Mouse (Mus musculus) myocyte (in vitro differentiated cells): ENCODE results near the gene Gcm2. TPM values are rescaled to one million over a fixed set of nuclear protein-coding genes. Genes with fewer than 3 reads are reported as not detected.

Experiments
- H3K27me3 ChIP-seq: one replicate; pipeline ENCODE4 v1.6.1; 2011; ENCODE audit not compliant: control insufficient read depth, insufficient read depth, insufficient read length
- H3K36me3 ChIP-seq: one replicate; pipeline ENCODE4 v1.6.1; 2011; ENCODE audit not compliant: control insufficient read depth, insufficient read depth
- H3K4me2 ChIP-seq: one replicate; pipeline ENCODE4 v1.6.1; 2011; ENCODE audit warnings: low read depth, control low read depth
- H3K4me3 ChIP-seq: one replicate; pipeline ENCODE4 v1.5.1; 2011; ENCODE audit warnings: mild to moderate bottlenecking, control low read depth, moderate library complexity
- H3K79me2 ChIP-seq: one replicate; pipeline ENCODE4 v1.6.1; 2011; ENCODE audit not compliant: control insufficient read depth, insufficient read depth
- H3ac ChIP-seq: one replicate; pipeline ENCODE4 v1.6.1; 2011; ENCODE audit not compliant: control insufficient read depth, insufficient read length
- CEBPB ChIP-seq: IDR thresholded peaks from 2 replicates; pipeline ENCODE4 v1.6.1; 2011; ENCODE audit warnings: mild to moderate bottlenecking, moderate library complexity; ENCODE audit not compliant: poor library complexity, insufficient read depth, severe bottlenecking
- E2F4 ChIP-seq: IDR thresholded peaks from one replicate; pipeline ENCODE4 v1.6.1; 2011; ENCODE audit warnings: mild to moderate bottlenecking, control low read depth, moderate library complexity; ENCODE audit not compliant: insufficient read depth
- MAX ChIP-seq: IDR thresholded peaks from one replicate; pipeline ENCODE4 v1.6.1; 2011; ENCODE audit warnings: low read depth, mild to moderate bottlenecking, control low read depth
- MYOD1 ChIP-seq, 3 experiments: IDR thresholded peaks; one replicate each; pipeline ENCODE4 v1.6.1; 2011; ENCODE audit warnings: control low read depth in 2 of 3, low read depth in 2 of 3, mild to moderate bottlenecking in 2 of 3, moderate library complexity in 1 of 3; ENCODE audit not compliant: insufficient read length in 2 of 3, control insufficient read depth in 1 of 3
- MYOG ChIP-seq, 3 experiments: IDR thresholded peaks; one replicate each; pipeline ENCODE4 v1.6.1; 2011; ENCODE audit warnings: control low read depth in 2 of 3, low read depth in 2 of 3, mild to moderate bottlenecking in 2 of 3; ENCODE audit not compliant: insufficient read length in 2 of 3, control insufficient read depth in 1 of 3, insufficient read depth in 1 of 3
- POLR2A ChIP-seq: IDR thresholded peaks from one replicate; pipeline ENCODE4 v1.6.1; 2011; ENCODE audit warnings: low read depth, mild to moderate bottlenecking, control low read depth, moderate library complexity; ENCODE audit not compliant: insufficient read length
- POLR2AphosphoS2 ChIP-seq: IDR thresholded peaks from one replicate; pipeline ENCODE4 v1.6.1; 2011; ENCODE audit warnings: low read depth, control low read depth; ENCODE audit not compliant: insufficient read length
- REST ChIP-seq: IDR thresholded peaks from one replicate; pipeline ENCODE4 v1.6.1; 2011; ENCODE audit warnings: mild to moderate bottlenecking, control low read depth, moderate library complexity; ENCODE audit not compliant: insufficient read depth, insufficient read length
- SRF ChIP-seq: IDR thresholded peaks from one replicate; pipeline ENCODE4 v1.6.1; 2011; ENCODE audit warnings: low read depth; ENCODE audit not compliant: control insufficient read depth, insufficient read length
- TCF12 ChIP-seq: IDR thresholded peaks from one replicate; pipeline ENCODE4 v1.6.1; 2011; ENCODE audit warnings: mild to moderate bottlenecking, control low read depth; ENCODE audit not compliant: poor library complexity, insufficient read depth, severe bottlenecking
- TCF3 ChIP-seq: IDR thresholded peaks from one replicate; pipeline ENCODE4 v1.6.1; 2011; ENCODE audit warnings: low read depth, control low read depth; ENCODE audit not compliant: insufficient read length
- USF1 ChIP-seq: IDR thresholded peaks from one replicate; pipeline ENCODE4 v1.6.1; 2011; ENCODE audit warnings: low read depth, mild to moderate bottlenecking, control low read depth, moderate library complexity
- polyA plus RNA-seq: library from polyadenylated mRNA; unstranded; fragments of >200 nt; fragmentation: generic; extraction: Trizol; gene quantifications from one replicate; pipeline ENCODE4 v1.2.1, GENCODE M21; 2012; ENCODE audit warnings: missing spikeins

Gcm2 gene
- polyA plus RNA-seq, 1 experiment: not detected

- no peak overlapping the region for H3ac ChIP-seq
- no peak overlapping the region for H3K4me3 ChIP-seq
- no peak overlapping the region for H3K4me2 ChIP-seq
- H3K36me3 ChIP-seq: no peaks in the 10 kb centered on the region
- TF ChIP-seq TCF3 (no peak), MAX (no peak), MYOD1 (IDR thresholded peaks at IDR 0.05; ENCODE audit: control insufficient read depth in 1 of 3, insufficient read length in 2 of 3, low read depth in 2 of 3) (no peak)
- no peaks in the 10 kb centered on the region for H3K79me2 ChIP-seq
- H3K27me3 ChIP-seq: peaks cover 6% of the 10 kb centered on the region
These were observed 24.1 kb upstream of the Gcm2 start for GRCm38 (mm10) chr13:41134901-41135300.

- H3K27me3 ChIP-seq: peaks cover 11% of the 10 kb centered on the region
- TF ChIP-seq POLR2AphosphoS2 (no peak), MAX (no peak), CEBPB (no peak), USF1 (no peak), REST (no peak), TCF3 (no peak), MYOG (IDR thresholded peaks at IDR 0.05; ENCODE audit: control insufficient read depth in 1 of 3, insufficient read depth in 1 of 3, insufficient read length in 2 of 3, low read depth in 2 of 3) (no peak), SRF (no peak), E2F4 (no peak), TCF12 (no peak), MYOD1 (IDR thresholded peaks at IDR 0.05; ENCODE audit: control insufficient read depth in 1 of 3, insufficient read length in 2 of 3, low read depth in 2 of 3) (no peak), POLR2A (no peak)
- no peak overlapping the region for H3K4me2 ChIP-seq
- no peaks in the 10 kb centered on the region for H3K79me2 ChIP-seq
- H3K4me3 ChIP-seq: no peak overlapping the region
- no peaks in the 10 kb centered on the region for H3K36me3 ChIP-seq
- H3ac ChIP-seq: no peak overlapping the region
These were observed 18.2 kb upstream of the Gcm2 start for GRCm38 (mm10) chr13:41129061-41129460.

GRCm38 (mm10) chr13:41128326-41128725, 17.5 kb upstream of the Gcm2 start:
- no peak for TF ChIP-seq MYOD1 (IDR thresholded peaks at IDR 0.05; ENCODE audit: control insufficient read depth in 1 of 3, insufficient read length in 2 of 3, low read depth in 2 of 3)
- TF ChIP-seq CEBPB: no peak
- no peak for TF ChIP-seq TCF12
- no peak for TF ChIP-seq MYOG (IDR thresholded peaks at IDR 0.05; ENCODE audit: control insufficient read depth in 1 of 3, insufficient read depth in 1 of 3, insufficient read length in 2 of 3, low read depth in 2 of 3)
- no peak for TF ChIP-seq POLR2AphosphoS2
- TF ChIP-seq POLR2A: no peak
- no peak for TF ChIP-seq SRF
- no peak for TF ChIP-seq E2F4
- TF ChIP-seq MAX: no peak
- Histone ChIP-seq H3K4me2 (no peak overlapping the region), H3ac (no peak overlapping the region), H3K36me3 (no peaks in the 10 kb centered on the region), H3K4me3 (no peak overlapping the region), H3K79me2 (no peaks in the 10 kb centered on the region), H3K27me3 (peaks cover 11% of the 10 kb centered on the region)

DNA sequence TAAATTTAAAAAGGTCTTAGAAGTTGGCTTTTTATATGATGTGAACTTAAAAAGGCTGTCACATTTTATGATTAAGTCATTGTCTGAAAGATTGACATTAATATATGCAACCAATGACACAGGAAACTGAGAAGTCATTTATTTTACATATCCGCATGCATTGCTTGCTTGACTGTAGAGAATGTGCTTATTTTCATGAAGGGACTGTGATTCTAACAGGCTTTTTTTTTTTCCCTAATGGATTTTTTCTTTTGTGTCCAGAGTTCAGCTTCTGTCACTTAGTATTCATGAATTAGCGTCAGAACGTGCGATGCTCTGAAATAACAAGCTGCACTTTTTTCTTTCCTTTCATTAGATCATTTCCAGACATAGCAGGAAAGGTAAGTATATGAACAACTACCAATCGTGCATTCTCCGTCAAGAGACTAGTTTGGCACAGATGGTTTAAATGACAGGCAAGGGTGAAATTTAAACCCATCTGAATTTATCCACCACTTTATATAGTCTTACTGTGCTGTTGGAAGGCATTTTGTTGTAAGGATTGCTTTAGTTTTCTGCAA, 12.9 kb upstream of the Gcm2 start:
- Histone ChIP-seq H3K27me3 (peaks cover 16% of the 10 kb centered on the region), H3K36me3 (no peaks in the 10 kb centered on the region), H3K4me3 (no peak overlapping the region), H3K4me2 (no peak overlapping the region), H3ac (no peak overlapping the region), H3K79me2 (no peaks in the 10 kb centered on the region)
- TF ChIP-seq MAX (no peak), USF1 (no peak), POLR2A (no peak), CEBPB (no peak), TCF12 (no peak), REST (no peak), SRF (no peak), TCF3 (no peak), POLR2AphosphoS2 (no peak), E2F4 (no peak), MYOD1 (IDR thresholded peaks at IDR 0.05; ENCODE audit: control insufficient read depth in 1 of 3, insufficient read length in 2 of 3, low read depth in 2 of 3) (no peak), MYOG (IDR thresholded peaks at IDR 0.05; ENCODE audit: control insufficient read depth in 1 of 3, insufficient read depth in 1 of 3, insufficient read length in 2 of 3, low read depth in 2 of 3) (no peak)

- Histone ChIP-seq H3K27me3 (peaks cover 12% of the 10 kb centered on the region), H3K36me3 (no peaks in the 10 kb centered on the region), H3K4me3 (no peak overlapping the region), H3K79me2 (no peaks in the 10 kb centered on the region), H3K4me2 (no peak overlapping the region), H3ac (no peak overlapping the region)
- no peak for TF ChIP-seq POLR2AphosphoS2
- TF ChIP-seq MYOD1 (IDR thresholded peaks at IDR 0.05; ENCODE audit: control insufficient read depth in 1 of 3, insufficient read length in 2 of 3, low read depth in 2 of 3): no peak
- no peak for TF ChIP-seq TCF12
- no peak for TF ChIP-seq REST
- TF ChIP-seq USF1: no peak
These were observed 8.5 kb upstream of the Gcm2 start for GRCm38 (mm10) chr13:41119152-41119945.
